ENCODE assay signal across 8 mouse cellular contexts in genomic region chr11:79660361-79661205, GRCm38 (mm10).
A peak's percentile ranks its signal among the peaks of the same experiment; 100 is the strongest.
DNase-seq lines count a peak whose midpoint lies in the region; ATAC-seq lines count a peak whose summit lies in the region.

No protein-coding gene starts in this region.

- H3K4me3 ChIP-seq in heart, embryonic 15.5 days = peak overlapping the region; percentile 59
- H3K4me3 ChIP-seq in liver, embryonic 15.5 days (replicated peaks) = peak overlapping the region; percentile 55
- H3K4me3 ChIP-seq in neural tube, embryonic 12.5 days = peak overlapping the region; percentile 51
- H3K4me3 ChIP-seq in stomach, embryonic 16.5 days (replicated peaks; ENCODE audit: low read length) = peak overlapping the region; percentile 66

- DNase-seq in layer of hippocampus, adult 11-12 months (ENCODE audit: low spot score) = peak; percentile 74
- no peak for DNase-seq in layer of hippocampus, adult 9-10 months (ENCODE audit: low spot score)
- DNase-seq in embryo, embryonic 9.5 days (ENCODE audit: extremely low spot score) = peak; percentile 88
- DNase-seq in kidney, postnatal 10 days = peak; percentile 94

- H3K4me1 ChIP-seq in heart, embryonic 15.5 days (replicated peaks) = peaks cover 13% of the 10 kb centered on the region
- H3K4me1 ChIP-seq in liver, embryonic 15.5 days (replicated peaks) = peaks cover 42% of the 10 kb centered on the region
- H3K4me1 ChIP-seq in neural tube, embryonic 12.5 days = peaks cover 26% of the 10 kb centered on the region
- peaks cover 10% of the 10 kb centered on the region for H3K4me1 ChIP-seq in stomach, embryonic 16.5 days (ENCODE audit: control insufficient read depth, insufficient read depth, low read length)

- H3K9me3 ChIP-seq in heart, embryonic 15.5 days (replicated peaks) = no peaks in the 10 kb centered on the region
- no peaks in the 10 kb centered on the region for H3K9me3 ChIP-seq in liver, embryonic 15.5 days (replicated peaks)
- H3K9me3 ChIP-seq in neural tube, embryonic 12.5 days = no peaks in the 10 kb centered on the region
- no peaks in the 10 kb centered on the region for H3K9me3 ChIP-seq in stomach, embryonic 16.5 days (replicated peaks; ENCODE audit: control insufficient read depth, low read length)

- WGBS in heart, embryonic 15.5 days = 1% methylated on average over 69 of the region's 69 CpGs
- 4% methylated on average over 69 of the region's 69 CpGs for WGBS in liver, embryonic 15.5 days (ENCODE audit: insufficient replicate concordance)
- under 1% methylated on average over 69 of the region's 69 CpGs for WGBS in neural tube, embryonic 12.5 days
- WGBS in stomach, embryonic 16.5 days = under 1% methylated on average over 69 of the region's 69 CpGs

- H3K27ac ChIP-seq in heart, embryonic 15.5 days = no peak overlapping the region
- H3K27ac ChIP-seq in liver, embryonic 15.5 days (replicated peaks) = no peak overlapping the region
- H3K27ac ChIP-seq in neural tube, embryonic 12.5 days = no peak overlapping the region
- no peak overlapping the region; the same call in 1 of the 2 replicates for H3K27ac ChIP-seq in stomach, embryonic 16.5 days (ENCODE audit: low read length)

- H3K27me3 ChIP-seq in heart, embryonic 15.5 days = peaks cover 38% of the 10 kb centered on the region
- peaks cover 34% of the 10 kb centered on the region for H3K27me3 ChIP-seq in liver, embryonic 15.5 days
- H3K27me3 ChIP-seq in neural tube, embryonic 12.5 days (replicated peaks) = peaks cover 2% of the 10 kb centered on the region; the same call in 1 of the 2 replicates
- 0 out of 2 replicates have a peak, but pooled peaks cover 4% of the 10 kb centered on the region for H3K27me3 ChIP-seq in stomach, embryonic 16.5 days (ENCODE audit: control insufficient read depth, insufficient read depth, low read length)

- H3K4me2 ChIP-seq in heart, embryonic 15.5 days = peak overlapping the region; percentile 97
- H3K4me2 ChIP-seq in liver, embryonic 15.5 days = peak overlapping the region; percentile 76
- peak overlapping the region; percentile 97 for H3K4me2 ChIP-seq in neural tube, embryonic 12.5 days (replicated peaks)
- peak overlapping the region; percentile 99 for H3K4me2 ChIP-seq in stomach, embryonic 16.5 days (ENCODE audit: low read depth, low read length)

- ATAC-seq in heart, embryonic 15.5 days (replicated peaks; ENCODE audit: insufficient number of reproducible peaks, insufficient read depth, low FRiP score, low read depth) = peak; percentile 79
- peak; percentile 72 for ATAC-seq in liver, embryonic 15.5 days (ENCODE audit: insufficient read depth)
- peak; percentile 81 for ATAC-seq in neural tube, embryonic 12.5 days (ENCODE audit: low FRiP score, low read depth)
- ATAC-seq in stomach, embryonic 16.5 days (ENCODE audit: insufficient read depth, low FRiP score) = peak; percentile 89

- peak overlapping the region; percentile 58 for H3K9ac ChIP-seq in heart, embryonic 15.5 days
- 0 out of 2 replicates have a peak overlapping the region, but pooled peaks have one; percentile 30 for H3K9ac ChIP-seq in liver, embryonic 15.5 days
- H3K9ac ChIP-seq in neural tube, embryonic 12.5 days = peak overlapping the region; percentile 71
- H3K9ac ChIP-seq in stomach, embryonic 16.5 days (ENCODE audit: low read length) = peak overlapping the region; percentile 70

- no peaks in the 10 kb centered on the region for H3K36me3 ChIP-seq in heart, embryonic 15.5 days
- no peaks in the 10 kb centered on the region for H3K36me3 ChIP-seq in liver, embryonic 15.5 days (replicated peaks)
- H3K36me3 ChIP-seq in neural tube, embryonic 12.5 days = no peaks in the 10 kb centered on the region
- no peaks in the 10 kb centered on the region for H3K36me3 ChIP-seq in stomach, embryonic 16.5 days (ENCODE audit: control insufficient read depth, insufficient read depth, low read length)
